Mouse (Mus musculus) lung, embryonic 14.5 days (tissue): ENCODE measurements around the gene Gm20388. TPM values are rescaled to one million over a fixed set of nuclear protein-coding genes. Genes with fewer than 3 reads are reported as not detected.

ENCODE experiments used
- ATAC-seq: fragments of 200-750 bp; cut with Nextera tagmentation; 2 replicates; pipeline ENCODE4 v1.8.0; 2017; ENCODE audit warnings: mild to moderate bottlenecking, moderate TSS enrichment, moderate library complexity; ENCODE audit not compliant: insufficient read depth
- DNase-seq: peaks from one replicate; pipeline ENCODE4 v3.0.0-alpha.2; 2015
- H3K27ac ChIP-seq: fragments of 300-500 bp; sonication (generic); 2 replicates; pipeline ENCODE4 v1.5.1; 2014; ENCODE audit warnings: low read depth, mild to moderate bottlenecking, moderate library complexity
- H3K27me3 ChIP-seq: fragments of 300-500 bp; sonication (generic); 2 replicates; pipeline ENCODE4 v1.6.1; 2014; ENCODE audit warnings: low read length, control low read depth; ENCODE audit not compliant: insufficient read depth
- H3K36me3 ChIP-seq: fragments of 300-500 bp; sonication (generic); 2 replicates; pipeline ENCODE4 v1.6.1; 2014; ENCODE audit warnings: control low read depth; ENCODE audit not compliant: insufficient read depth
- H3K4me1 ChIP-seq: fragments of 300-500 bp; sonication (generic); 2 replicates; pipeline ENCODE4 v1.6.1; 2014; ENCODE audit warnings: antibody characterized with exemption, control low read depth; ENCODE audit not compliant: insufficient read depth
- H3K4me2 ChIP-seq: fragments of 300-500 bp; sonication (generic); 2 replicates; pipeline ENCODE4 v1.6.1; 2014; ENCODE audit warnings: mild to moderate bottlenecking
- H3K4me3 ChIP-seq: fragments of 300-500 bp; sonication (generic); 2 replicates; pipeline ENCODE4 v1.5.1; 2014; ENCODE audit warnings: low read depth, low read length
- H3K9ac ChIP-seq: fragments of 300-500 bp; sonication (generic); 2 replicates; pipeline ENCODE4 v1.6.1; 2014
- H3K9me3 ChIP-seq: fragments of 300-500 bp; sonication (generic); 2 replicates; pipeline ENCODE4 v1.6.1; 2016; ENCODE audit warnings: low read depth, low read length, control low read depth
- CTCF ChIP-seq: IDR thresholded peaks from 2 replicates; pipeline ENCODE4 v1.5.1; 2016; ENCODE audit warnings: antibody characterized with exemption, low read depth
- WGBS: fragments of 180-500 bp; shearing (Covaris S2); extraction: QIAGEN DNeasy Blood & Tissue Kit; methylation state at CpG from one replicate; pipeline ENCODE4 v1.1.7; 2014; 5-methylcytosine and 5-hydroxymethylcytosine counted together
- polyA plus RNA-seq: library from polyadenylated mRNA; unstranded; fragments of >200 nt; fragmentation: Nextera tagmentation; extraction: Ambion mirVana; gene quantifications from 2 replicates; pipeline ENCODE4 v1.2.1, GENCODE M21; 2014

Gm20388 gene
- polyA plus RNA-seq, 1 experiment from 2014 or later, result not detected

- no peak overlapping the region for H3K9ac ChIP-seq
- no peaks in the 10 kb centered on the region for H3K9me3 ChIP-seq
- TF ChIP-seq CTCF, result no peak
- no peaks in the 10 kb centered on the region for H3K27me3 ChIP-seq
- H3K4me1 ChIP-seq, result no peaks in the 10 kb centered on the region
- no peak overlapping the region for H3K27ac ChIP-seq
- 56% methylated on average over 11 of the region's 11 CpGs for WGBS
- ATAC-seq (no peak), DNase-seq (no peak)
- no peak overlapping the region for H3K4me2 ChIP-seq
- no peaks in the 10 kb centered on the region for H3K36me3 ChIP-seq
- H3K4me3 ChIP-seq, result no peak overlapping the region
Observed at GRCm38 (mm10) chr8:124140211-124140790, 4229.7 kb downstream of the Gm20388 start.

GRCm38 (mm10) chr8:124140868-124141431, 4230.3 kb downstream of the Gm20388 start:
- no peak overlapping the region for H3K27ac ChIP-seq
- no peaks in the 10 kb centered on the region for H3K27me3 ChIP-seq
- no peak overlapping the region for H3K9ac ChIP-seq
- no peak for TF ChIP-seq CTCF
- no peak for ATAC-seq
- 69% methylated on average over 20 of the region's 20 CpGs for WGBS
- no peak for DNase-seq
- no peaks in the 10 kb centered on the region for H3K4me1 ChIP-seq
- no peak overlapping the region for H3K4me3 ChIP-seq
- H3K9me3 ChIP-seq, result no peaks in the 10 kb centered on the region
- H3K4me2 ChIP-seq, result no peak overlapping the region
- no peaks in the 10 kb centered on the region for H3K36me3 ChIP-seq

- Histone ChIP-seq H3K9me3 (no peaks in the 10 kb centered on the region), H3K4me1 (no peaks in the 10 kb centered on the region), H3K4me3 (no peak overlapping the region), H3K36me3 (no peaks in the 10 kb centered on the region), H3K4me2 (no peak overlapping the region), H3K9ac (no peak overlapping the region), H3K27me3 (no peaks in the 10 kb centered on the region), H3K27ac (no peak overlapping the region)
- WGBS, result 58% methylated on average over 9 of the region's 9 CpGs
- TF ChIP-seq CTCF, result no peak
- no peak for DNase-seq
- ATAC-seq, result no peak
Observed at GRCm38 (mm10) chr8:124141681-124142391, 4231.2 kb downstream of the Gm20388 start.

- no peak for TF ChIP-seq CTCF
- no peak overlapping the region for H3K27ac ChIP-seq
- ATAC-seq (no peak), DNase-seq (no peak)
- H3K9ac ChIP-seq, result no peak overlapping the region
- no peak overlapping the region for H3K4me3 ChIP-seq
- no peaks in the 10 kb centered on the region for H3K36me3 ChIP-seq
- no peaks in the 10 kb centered on the region for H3K9me3 ChIP-seq
- H3K4me2 ChIP-seq, result no peak overlapping the region
- 48% methylated on average over 5 of the region's 5 CpGs for WGBS
- H3K4me1 ChIP-seq, result no peaks in the 10 kb centered on the region
- H3K27me3 ChIP-seq, result no peaks in the 10 kb centered on the region
Observed at GRCm38 (mm10) chr8:124143003-124143402, 4232.4 kb downstream of the Gm20388 start.

- no peak for ATAC-seq
- no peaks in the 10 kb centered on the region for H3K4me1 ChIP-seq
- no peaks in the 10 kb centered on the region for H3K27me3 ChIP-seq
- no peaks in the 10 kb centered on the region for H3K9me3 ChIP-seq
- no peak overlapping the region for H3K27ac ChIP-seq
- WGBS, result 83% methylated on average over 16 of the region's 16 CpGs
- no peak overlapping the region for H3K4me2 ChIP-seq
- no peak overlapping the region for H3K9ac ChIP-seq
- DNase-seq, result no peak
- H3K36me3 ChIP-seq, result no peaks in the 10 kb centered on the region
- no peak for TF ChIP-seq CTCF
- no peak overlapping the region for H3K4me3 ChIP-seq
Observed at GRCm38 (mm10) chr8:124143871-124144618, 4233.4 kb downstream of the Gm20388 start.

GRCm38 (mm10) chr8:124144619-124144980, 4234.0 kb downstream of the Gm20388 start:
- ATAC-seq (no peak), DNase-seq (no peak)
- no peak overlapping the region for H3K4me3 ChIP-seq
- no peak overlapping the region for H3K9ac ChIP-seq
- H3K27me3 ChIP-seq, result no peaks in the 10 kb centered on the region
- 86% methylated on average over 12 of the region's 12 CpGs for WGBS
- no peak overlapping the region for H3K27ac ChIP-seq
- no peaks in the 10 kb centered on the region for H3K9me3 ChIP-seq
- no peaks in the 10 kb centered on the region for H3K4me1 ChIP-seq
- no peaks in the 10 kb centered on the region for H3K36me3 ChIP-seq
- no peak for TF ChIP-seq CTCF
- H3K4me2 ChIP-seq, result no peak overlapping the region

GRCm38 (mm10) chr8:124146286-124146685, 4235.6 kb downstream of the Gm20388 start:
- no peak for DNase-seq
- Histone ChIP-seq H3K4me1 (no peaks in the 10 kb centered on the region), H3K27ac (no peak overlapping the region), H3K4me2 (no peak overlapping the region), H3K9ac (no peak overlapping the region), H3K36me3 (no peaks in the 10 kb centered on the region), H3K27me3 (no peaks in the 10 kb centered on the region), H3K4me3 (no peak overlapping the region), H3K9me3 (no peaks in the 10 kb centered on the region)
- ATAC-seq, result no peak
- WGBS, result 75% methylated on average over 5 of the region's 5 CpGs
- TF ChIP-seq CTCF, result no peak
